Mouse (Mus musculus) lung, adult 2 months (tissue): Measurements from ENCODE around the gene Klhdc8b.

Source experiments
- CTCF ChIP-seq: fragments of 200-500 bp; IDR thresholded peaks from 2 replicates; pipeline ENCODE4 v1.5.1; 2011; ENCODE audit warnings: mild to moderate bottlenecking, low read length, control low read depth; ENCODE audit not compliant: insufficient read depth
- POLR2A ChIP-seq: fragments of 200-500 bp; IDR thresholded peaks from 2 replicates; pipeline ENCODE4 v1.6.1; 2011; ENCODE audit warnings: low read depth, mild to moderate bottlenecking, control low read depth, low read length, borderline replicate concordance; ENCODE audit errors: extremely low read depth

GRCm38 (mm10) chr9:108489215-108489614 lies 27.8 kb upstream of the Klhdc8b start:
- TF ChIP-seq CTCF (no peak), POLR2A (no peak)
